Mouse (Mus musculus): Measurements from ENCODE around the gene Daw1. TPM values are rescaled to one million over a fixed set of nuclear protein-coding genes. Genes with fewer than 3 reads are reported as not detected.

Gene Daw1
- not detected for polyA plus RNA-seq (2014; fragmentation: Illumina TruSeq; extraction: RNeasy Lipid Tissue Mini Kit (QIAGEN cat#74804); ENCODE audit: low read depth, low replicate concordance)

DNA sequence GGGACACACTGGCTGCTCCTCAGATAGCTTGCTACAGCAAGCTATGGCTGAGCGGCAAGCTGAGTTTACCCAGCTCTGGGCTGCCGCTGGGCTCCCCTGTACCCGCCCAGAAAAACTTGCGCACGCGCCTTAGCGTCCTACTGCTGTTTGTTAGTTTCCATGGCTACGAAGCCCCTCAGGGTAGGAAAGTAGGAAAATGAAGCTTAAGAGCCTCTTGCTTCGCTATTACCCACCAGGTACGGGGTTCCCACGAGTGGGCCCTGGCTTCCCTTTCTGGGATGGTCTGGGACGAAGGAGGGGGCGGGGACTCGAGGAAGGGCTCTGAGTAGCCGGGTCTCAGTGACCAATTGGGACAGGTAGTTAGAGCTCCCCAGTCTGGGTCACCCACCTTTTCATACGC, at the start of gene Daw1:
Gene Daw1, plus strand, starts transcription at position 150 of the 400 bp plus-strand sequence.

DNA sequence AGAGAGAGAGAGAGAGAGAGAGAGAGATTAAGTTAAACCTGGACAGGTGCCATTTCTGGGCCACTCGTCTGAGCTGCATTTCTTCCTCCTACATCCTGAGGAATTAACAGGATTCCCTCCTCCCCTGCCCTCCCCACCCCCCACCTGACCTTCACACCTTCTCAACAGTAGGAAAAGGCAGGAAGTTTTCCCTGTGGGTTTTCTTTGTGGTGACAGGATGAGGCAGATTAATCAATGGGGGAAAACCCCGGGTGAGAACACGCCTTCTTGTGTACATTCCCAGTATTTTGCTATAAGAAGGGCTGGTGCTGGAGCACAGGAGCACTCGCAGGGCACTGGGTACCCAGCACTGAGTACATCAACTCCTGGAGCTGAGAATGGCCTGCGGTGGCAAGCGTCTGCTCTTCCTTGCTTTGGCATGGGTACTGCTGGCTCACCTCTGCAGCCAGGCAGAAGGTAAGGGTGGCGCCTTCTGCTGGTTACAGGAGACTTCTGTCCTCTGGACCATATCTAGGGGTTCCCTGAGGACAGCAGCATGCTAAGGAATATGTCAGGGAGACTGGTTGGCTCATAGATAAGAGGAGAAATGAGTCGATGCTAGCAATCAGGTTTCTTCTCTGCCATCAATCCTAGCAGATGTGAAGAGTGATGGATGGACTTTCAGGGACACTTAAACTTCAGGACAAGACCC, 43.0 kb upstream of the Daw1 start, which contains the start of gene Ccl20:
Gene Ccl20, plus strand, starts transcription at position 320 of the 691 bp plus-strand sequence.

Other genes with a start within 250 kb of the Daw1 start
- not detected for gene A030005L19Rik, start 246.4 kb upstream of the Daw1 start, polyA plus RNA-seq (2014; fragmentation: Illumina TruSeq; extraction: RNeasy Lipid Tissue Mini Kit (QIAGEN cat#74804); ENCODE audit: low read depth, low replicate concordance)
- not detected for gene A030014E15Rik, start 234.8 kb upstream of the Daw1 start, polyA plus RNA-seq (2014; fragmentation: Illumina TruSeq; extraction: RNeasy Lipid Tissue Mini Kit (QIAGEN cat#74804); ENCODE audit: low read depth, low replicate concordance)
- gene Gm6217, start 228.4 kb upstream of the Daw1 start, polyA plus RNA-seq (2014; fragmentation: Illumina TruSeq; extraction: RNeasy Lipid Tissue Mini Kit (QIAGEN cat#74804); ENCODE audit: low read depth, low replicate concordance), result not detected
- not detected for gene A030003K21Rik, start 216.4 kb upstream of the Daw1 start, polyA plus RNA-seq (2014; fragmentation: Illumina TruSeq; extraction: RNeasy Lipid Tissue Mini Kit (QIAGEN cat#74804); ENCODE audit: low read depth, low replicate concordance)
- gene Gm7544, start 203.7 kb upstream of the Daw1 start, polyA plus RNA-seq (2014; fragmentation: Illumina TruSeq; extraction: RNeasy Lipid Tissue Mini Kit (QIAGEN cat#74804); ENCODE audit: low read depth, low replicate concordance), result not detected
- gene Gm47955, start 199.5 kb upstream of the Daw1 start, polyA plus RNA-seq (2014; fragmentation: Illumina TruSeq; extraction: RNeasy Lipid Tissue Mini Kit (QIAGEN cat#74804); ENCODE audit: low read depth, low replicate concordance), result not detected
- not detected for gene Gm47959, start 159.2 kb upstream of the Daw1 start, polyA plus RNA-seq (2014; fragmentation: Illumina TruSeq; extraction: RNeasy Lipid Tissue Mini Kit (QIAGEN cat#74804); ENCODE audit: low read depth, low replicate concordance)
- gene Slc19a3, start 121.3 kb upstream of the Daw1 start, polyA plus RNA-seq (2014; fragmentation: Illumina TruSeq; extraction: RNeasy Lipid Tissue Mini Kit (QIAGEN cat#74804); ENCODE audit: low read depth, low replicate concordance), result 0.55 TPM
- not detected for gene Krtap28-10, start 117.3 kb upstream of the Daw1 start, polyA plus RNA-seq (2014; fragmentation: Illumina TruSeq; extraction: RNeasy Lipid Tissue Mini Kit (QIAGEN cat#74804); ENCODE audit: low read depth, low replicate concordance)
- not detected for gene Gm47969, start 114.8 kb upstream of the Daw1 start, polyA plus RNA-seq (2014; fragmentation: Illumina TruSeq; extraction: RNeasy Lipid Tissue Mini Kit (QIAGEN cat#74804); ENCODE audit: low read depth, low replicate concordance)
- not detected for gene A030005K14Rik, start 100.4 kb upstream of the Daw1 start, polyA plus RNA-seq (2014; fragmentation: Illumina TruSeq; extraction: RNeasy Lipid Tissue Mini Kit (QIAGEN cat#74804); ENCODE audit: low read depth, low replicate concordance)
- gene Krtap28-13, start 98.8 kb upstream of the Daw1 start, polyA plus RNA-seq (2014; fragmentation: Illumina TruSeq; extraction: RNeasy Lipid Tissue Mini Kit (QIAGEN cat#74804); ENCODE audit: low read depth, low replicate concordance), result not detected
- not detected for gene Ccl20, start 43.0 kb upstream of the Daw1 start, polyA plus RNA-seq (2014; fragmentation: Illumina TruSeq; extraction: RNeasy Lipid Tissue Mini Kit (QIAGEN cat#74804); ENCODE audit: low read depth, low replicate concordance)
- 3.7 TPM for gene Sphkap, start 248.4 kb downstream of the Daw1 start, polyA plus RNA-seq (2014; fragmentation: Illumina TruSeq; extraction: RNeasy Lipid Tissue Mini Kit (QIAGEN cat#74804); ENCODE audit: low read depth, low replicate concordance)

Measured in heart, adult 10 weeks (tissue).